37 mouse cellular contexts compared by ENCODE assay signal in the genomic region with DNA sequence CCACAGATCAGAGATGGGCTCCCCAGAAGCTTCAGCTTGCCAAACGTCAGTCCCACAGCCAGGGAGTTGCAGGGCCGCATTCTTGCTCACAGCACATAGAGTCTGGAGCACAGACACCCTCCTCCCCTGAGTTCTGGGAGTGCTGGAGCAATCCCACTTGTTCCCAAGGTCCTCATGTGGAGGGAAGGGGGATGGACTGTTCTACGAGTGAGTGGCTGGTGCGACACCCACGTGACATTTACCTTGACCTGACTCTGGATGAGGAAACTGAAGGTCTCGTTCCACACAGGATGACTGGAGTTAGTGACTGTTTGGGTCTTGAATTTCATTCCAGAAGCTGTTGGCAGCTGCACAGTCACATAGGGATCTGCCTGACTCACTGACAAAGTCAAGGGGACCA. TPM values are rescaled to one million over a fixed set of nuclear protein-coding genes. Genes with fewer than 3 reads are reported as not detected.
DNase-seq lines count a peak whose midpoint lies in the region; ATAC-seq and TF ChIP-seq lines count a peak whose summit lies in the region.
"Had no signal": no experiment of that assay in that cellular context is flagged by ENCODE, and none has a peak within 500 bp of the region (broad histone marks: within the 10 kb centered on the region; RNA-seq: fewer than 3 reads in every experiment).

No protein-coding gene starts in this region.

- no peaks in the 10 kb centered on the region for H3K27me3 ChIP-seq in lung, postnatal 0 days (replicated peaks; ENCODE audit: insufficient read depth, low read length)
- H3K27me3 ChIP-seq: heart, embryonic 12.5 days; hindbrain, embryonic 15.5 days; kidney, embryonic 15.5 days; limb, embryonic 12.5 days had no signal

- no peak overlapping the region for H3K9ac ChIP-seq in lung, postnatal 0 days (replicated peaks; ENCODE audit: low read depth)
- H3K9ac ChIP-seq: heart, embryonic 12.5 days; hindbrain, embryonic 15.5 days; kidney, embryonic 15.5 days; limb, embryonic 12.5 days; liver, embryonic 14.5 days; lung, embryonic 14.5 days had no signal

- H3K4me1 ChIP-seq in lung, postnatal 0 days (ENCODE audit: insufficient read depth, low read depth, low read length): no peaks in the 10 kb centered on the region
- H3K4me1 ChIP-seq: forebrain, embryonic 10.5 days; heart, embryonic 12.5 days; hindbrain, embryonic 15.5 days; kidney, embryonic 15.5 days; limb, embryonic 12.5 days had no signal

- TF ChIP-seq EP300 in lung, postnatal 0 days (IDR thresholded peaks at IDR 0.05): no peak

- H3K9me3 ChIP-seq in lung, postnatal 0 days (ENCODE audit: low read length): no peaks in the 10 kb centered on the region
- H3K9me3 ChIP-seq: forebrain, embryonic 10.5 days; heart, embryonic 12.5 days; hindbrain, embryonic 15.5 days; kidney, embryonic 15.5 days; limb, embryonic 12.5 days had no signal

- H3K4me3 ChIP-seq in gastrocnemius, adult 2 months: no peak overlapping the region
- no peak overlapping the region for H3K4me3 ChIP-seq in lung, postnatal 0 days (ENCODE audit: low read depth, low read length)
- H3K4me3 ChIP-seq: forebrain, embryonic 10.5 days; heart, embryonic 12.5 days; hindbrain, embryonic 15.5 days; kidney, embryonic 15.5 days; limb, embryonic 12.5 days had no signal

- no peaks in the 10 kb centered on the region for H3K36me3 ChIP-seq in lung, postnatal 0 days (ENCODE audit: insufficient read depth, low read length)
- H3K36me3 ChIP-seq: forebrain, embryonic 10.5 days; heart, embryonic 12.5 days; hindbrain, embryonic 15.5 days; kidney, embryonic 15.5 days; limb, embryonic 12.5 days had no signal

- peak; percentile 62 for ATAC-seq in lung, postnatal 0 days
- ATAC-seq: forebrain, embryonic 16.5 days; inflammation-experienced regulatory T-cells, adult 6 months; midbrain, embryonic 16.5 days; Patski had no signal

- intact Hi-C loops in gastrocnemius, adult 2 months (cut with DNase I): loop anchor here (5.0 kb wide), 1 partner anchor 201 kb away; no protein-coding TSS in a partner anchor

- no peak overlapping the region for H3K27ac ChIP-seq in gastrocnemius, adult 2 months
- H3K27ac ChIP-seq in lung, postnatal 0 days (ENCODE audit: low read length): no peak overlapping the region
- H3K27ac ChIP-seq: forebrain, embryonic 10.5 days; hindbrain, embryonic 15.5 days; kidney, embryonic 15.5 days; limb, embryonic 12.5 days; liver, embryonic 14.5 days had no signal

- peak; percentile 19 for DNase-seq in gastrocnemius, adult 2 months
- DNase-seq in gastrocnemius, postnatal 25 days: no peak
- peak; percentile 19 for DNase-seq in lung, postnatal 0 days (ENCODE audit: low spot score)
- no peak for DNase-seq in lung, postnatal 25 days (ENCODE audit: low spot score)
- DNase-seq in adrenal gland, postnatal 36 days: peak; percentile 66 to 82
- DNase-seq in yolk sac, embryonic 10.5 days (ENCODE audit: low spot score): no peak
- DNase-seq in thymus, adult 18-20 months: no peak
- DNase-seq: cerebellum, adult 2 months; gastrocnemius, postnatal 14 days; heart, adult 18-20 months; heart, postnatal 10 days; kidney, adult 11 months; lung, embryonic 14.5 days; lung, postnatal 36 days; right cerebral cortex, adult 18-20 months; spleen, adult 18-20 months; thymus, postnatal 25 days had no signal

- WGBS in lung, postnatal 0 days: 25% methylated on average over 6 of the region's 6 CpGs

- no peak overlapping the region for H3K4me2 ChIP-seq in lung, postnatal 0 days (replicated peaks; ENCODE audit: low read depth, low read length)
- H3K4me2 ChIP-seq: heart, embryonic 12.5 days; hindbrain, embryonic 15.5 days; kidney, embryonic 15.5 days; limb, embryonic 12.5 days; lung, embryonic 14.5 days; midbrain, embryonic 11.5 days had no signal

- no peak for TF ChIP-seq CTCF in gastrocnemius, adult 2 months (IDR thresholded peaks at IDR 0.05)
- TF ChIP-seq CTCF in lung, postnatal 0 days (IDR thresholded peaks at IDR 0.05): no peak

RNA-seq across cellular contexts. Expression of a gene that starts 5.4 kb away (rescaled TPM):
- total RNA-seq in gastrocnemius, adult 2 months (2021): not detected
- total RNA-seq in gastrocnemius, postnatal 25 days (2021): not detected
- not detected in 2 replicates for polyA plus RNA-seq in lung, postnatal 0 days (2015; fragmentation: Nextera tagmentation; extraction: Ambion mirVana)
- total RNA-seq in adrenal gland, postnatal 36 days (2021): under 1 TPM in 1 of 2 experiments, not detected in 1; 0.07 TPM
- total RNA-seq: gastrocnemius, postnatal 14 days; heart, adult 18-20 months; heart, postnatal 10 days; hematopoietic stem cell, adult 5-6 weeks; layer of hippocampus, adult 18-20 months; megakaryocyte, adult 5-6 weeks; MEL had no signal
- polyA plus RNA-seq: forebrain, embryonic 16.5 days; heart, embryonic 12.5 days; hindbrain, embryonic 15.5 days; inflammation-experienced regulatory T-cells, adult 6 months; liver, embryonic 14.5 days; lung, embryonic 14.5 days; neural tube, embryonic 11.5 days; Patski had no signal

RNA-seq across cellular contexts. Expression of a gene that starts 30.4 kb away (rescaled TPM):
- not detected for total RNA-seq in gastrocnemius, adult 2 months (2021)
- not detected for total RNA-seq in gastrocnemius, postnatal 25 days (2021)
- polyA plus RNA-seq in lung, postnatal 0 days (2015; fragmentation: Nextera tagmentation; extraction: Ambion mirVana): 1.8 and 2.2 TPM in 2 replicates
- not detected for total RNA-seq in adrenal gland, postnatal 36 days (2021)
- total RNA-seq: gastrocnemius, postnatal 14 days; heart, postnatal 10 days; hematopoietic stem cell, adult 5-6 weeks; layer of hippocampus, adult 18-20 months; layer of hippocampus, postnatal 10 days; left cerebral cortex, adult 18-20 months; left cerebral cortex, postnatal 14 days; MEL had no signal
- polyA plus RNA-seq: embryonic facial prominence, embryonic 11.5 days; forebrain, embryonic 10.5 days; forebrain, embryonic 16.5 days; heart, embryonic 12.5 days; kidney, embryonic 15.5 days; liver, embryonic 14.5 days; midbrain, embryonic 11.5 days; midbrain, embryonic 16.5 days; neural tube, embryonic 11.5 days; Patski had no signal

RNA-seq across cellular contexts. Expression of a gene that starts 38.4 kb away (rescaled TPM):
- 10 to 100 TPM; 27.8 to 31.8 TPM for total RNA-seq in gastrocnemius, adult 2 months (2021)
- 10 to 100 TPM; 26.9 to 28.8 TPM for total RNA-seq in gastrocnemius, postnatal 25 days (2021)
- polyA plus RNA-seq in lung, postnatal 0 days (2015; fragmentation: Nextera tagmentation; extraction: Ambion mirVana): 0.13 TPM in 1 of 2 replicates, not detected in the other
- under 1 TPM; 0.13 to 0.20 TPM for total RNA-seq in adrenal gland, postnatal 36 days (2021)
- total RNA-seq: hematopoietic stem cell, adult 5-6 weeks; megakaryocyte, adult 5-6 weeks; MEL had no signal
- polyA plus RNA-seq: embryonic facial prominence, embryonic 11.5 days; inflammation-experienced regulatory T-cells, adult 6 months; liver, embryonic 14.5 days; lung, embryonic 14.5 days had no signal

Comparison
In these comparisons a context has a peak if more than half of its experiments do, and no peak if none do; other contexts are left out.
1. DNase-seq: peak in gastrocnemius, adult 2 months (single experiment), lung, postnatal 0 days (single experiment) and adrenal gland, postnatal 36 days (2 of 2); none in gastrocnemius, postnatal 25 days (single experiment), lung, postnatal 25 days (single experiment), yolk sac, embryonic 10.5 days (single experiment) and thymus, adult 18-20 months (0 of 2).
2. RNA of a gene that starts 38.4 kb away (total RNA-seq): 27.8 to 31.8 TPM in gastrocnemius, adult 2 months and 26.9 to 28.8 TPM in gastrocnemius, postnatal 25 days; 0.13 to 0.20 TPM in adrenal gland, postnatal 36 days; every median in the first group is over 10 times any median in the second.